Comparison of ENCODE assay signal across 8 mouse cellular contexts in genomic region chr1:64957021-64957489, GRCm38 (mm10). TPM values are rescaled to one million over a fixed set of nuclear protein-coding genes. Genes with fewer than 3 reads are reported as not detected.
A peak's percentile ranks its signal among the peaks of the same experiment; 100 is the strongest.
DNase-seq lines count a peak whose midpoint lies in the region; ATAC-seq lines count a peak whose summit lies in the region.

No protein-coding gene starts in this region.

- ATAC-seq in kidney, embryonic 16.5 days (ENCODE audit: low FRiP score, low TSS enrichment) = peak; percentile 70
- ATAC-seq in hindbrain, embryonic 15.5 days (ENCODE audit: low FRiP score, low read depth) = peak; percentile 68
- ATAC-seq in midbrain, embryonic 13.5 days = peak; percentile 34; the same call in 1 of the 2 replicates

- H3K4me3 ChIP-seq in kidney, embryonic 16.5 days (ENCODE audit: low read length) = peak overlapping the region; percentile 97
- H3K4me3 ChIP-seq in hindbrain, embryonic 15.5 days = peak overlapping the region; percentile 63
- peak overlapping the region; percentile 73 for H3K4me3 ChIP-seq in midbrain, embryonic 13.5 days (replicated peaks)

- H3K27me3 ChIP-seq in kidney, embryonic 16.5 days (ENCODE audit: insufficient read depth, low read length) = no peaks in the 10 kb centered on the region
- H3K27me3 ChIP-seq in hindbrain, embryonic 15.5 days = no peaks in the 10 kb centered on the region
- no peaks in the 10 kb centered on the region for H3K27me3 ChIP-seq in midbrain, embryonic 13.5 days

- peak overlapping the region; percentile 85 for H3K9ac ChIP-seq in kidney, embryonic 16.5 days (replicated peaks; ENCODE audit: low read length)
- peak overlapping the region; percentile 70 for H3K9ac ChIP-seq in hindbrain, embryonic 15.5 days
- H3K9ac ChIP-seq in midbrain, embryonic 13.5 days (replicated peaks) = peak overlapping the region; percentile 88

- H3K27ac ChIP-seq in kidney, embryonic 16.5 days (ENCODE audit: low read length) = peak overlapping the region; percentile 63
- peak overlapping the region; percentile 82 for H3K27ac ChIP-seq in hindbrain, embryonic 15.5 days (replicated peaks)
- H3K27ac ChIP-seq in midbrain, embryonic 13.5 days = peak overlapping the region; percentile 85

- H3K4me2 ChIP-seq in kidney, embryonic 16.5 days (replicated peaks; ENCODE audit: low read depth, low read length) = peak overlapping the region; percentile 77
- peak overlapping the region; percentile 55 for H3K4me2 ChIP-seq in hindbrain, embryonic 15.5 days
- H3K4me2 ChIP-seq in midbrain, embryonic 13.5 days (replicated peaks) = peak overlapping the region; percentile 60

- 49% methylated on average over 8 of the region's 8 CpGs for WGBS in kidney, embryonic 16.5 days
- 46% methylated on average over 8 of the region's 8 CpGs for WGBS in hindbrain, embryonic 15.5 days
- 45% methylated on average over 8 of the region's 8 CpGs for WGBS in midbrain, embryonic 13.5 days

- no peaks in the 10 kb centered on the region for H3K36me3 ChIP-seq in kidney, embryonic 16.5 days (ENCODE audit: insufficient read depth, low read length)
- no peaks in the 10 kb centered on the region for H3K36me3 ChIP-seq in hindbrain, embryonic 15.5 days
- H3K36me3 ChIP-seq in midbrain, embryonic 13.5 days = no peaks in the 10 kb centered on the region

- H3K4me1 ChIP-seq in kidney, embryonic 16.5 days (ENCODE audit: insufficient read depth, low read length) = peaks cover 5% of the 10 kb centered on the region
- H3K4me1 ChIP-seq in hindbrain, embryonic 15.5 days (replicated peaks) = peaks cover 10% of the 10 kb centered on the region; the same call in 1 of the 2 replicates
- no peaks in the 10 kb centered on the region; the same call in 1 of the 2 replicates for H3K4me1 ChIP-seq in midbrain, embryonic 13.5 days (replicated peaks)

- DNase-seq in kidney, postnatal 14 days = no peak
- DNase-seq in brain, adult 2 months (ENCODE audit: low read depth, low spot score) = peak; percentile 52
- no peak for DNase-seq in cerebellum, adult 8-10 months
- DNase-seq in kidney, postnatal 10 days = no peak
- no peak for DNase-seq in embryo, embryonic 10 days (ENCODE audit: low spot score)

- peaks cover 4% of the 10 kb centered on the region for H3K9me3 ChIP-seq in kidney, embryonic 16.5 days (ENCODE audit: low read length)
- no peaks in the 10 kb centered on the region for H3K9me3 ChIP-seq in hindbrain, embryonic 15.5 days
- H3K9me3 ChIP-seq in midbrain, embryonic 13.5 days = no peaks in the 10 kb centered on the region

RNA-seq across cellular contexts. Expression of gene Plekhm3, which starts 0.4 kb away (rescaled TPM):
- 5.0 and 9.1 TPM in 2 replicates for polyA plus RNA-seq in kidney, embryonic 16.5 days (2015; fragmentation: Nextera tagmentation; extraction: Ambion mirVana)
- 11.1 and 13.2 TPM in 2 replicates for polyA plus RNA-seq in hindbrain, embryonic 15.5 days (2015; fragmentation: Nextera tagmentation; extraction: Ambion mirVana)
- polyA plus RNA-seq in midbrain, embryonic 13.5 days (2015; fragmentation: Nextera tagmentation; extraction: Ambion mirVana) = 10.3 and 11.8 TPM in 2 replicates
